Mouse (Mus musculus): Measurements from ENCODE around the gene Aurkb. TPM values are rescaled to one million over a fixed set of nuclear protein-coding genes. Genes with fewer than 3 reads are reported as not detected.
A peak's percentile ranks its signal among the peaks of the same experiment; 100 is the strongest.

Gene Aurkb
- total RNA-seq, 1 experiment, result 71.7 TPM

DNA sequence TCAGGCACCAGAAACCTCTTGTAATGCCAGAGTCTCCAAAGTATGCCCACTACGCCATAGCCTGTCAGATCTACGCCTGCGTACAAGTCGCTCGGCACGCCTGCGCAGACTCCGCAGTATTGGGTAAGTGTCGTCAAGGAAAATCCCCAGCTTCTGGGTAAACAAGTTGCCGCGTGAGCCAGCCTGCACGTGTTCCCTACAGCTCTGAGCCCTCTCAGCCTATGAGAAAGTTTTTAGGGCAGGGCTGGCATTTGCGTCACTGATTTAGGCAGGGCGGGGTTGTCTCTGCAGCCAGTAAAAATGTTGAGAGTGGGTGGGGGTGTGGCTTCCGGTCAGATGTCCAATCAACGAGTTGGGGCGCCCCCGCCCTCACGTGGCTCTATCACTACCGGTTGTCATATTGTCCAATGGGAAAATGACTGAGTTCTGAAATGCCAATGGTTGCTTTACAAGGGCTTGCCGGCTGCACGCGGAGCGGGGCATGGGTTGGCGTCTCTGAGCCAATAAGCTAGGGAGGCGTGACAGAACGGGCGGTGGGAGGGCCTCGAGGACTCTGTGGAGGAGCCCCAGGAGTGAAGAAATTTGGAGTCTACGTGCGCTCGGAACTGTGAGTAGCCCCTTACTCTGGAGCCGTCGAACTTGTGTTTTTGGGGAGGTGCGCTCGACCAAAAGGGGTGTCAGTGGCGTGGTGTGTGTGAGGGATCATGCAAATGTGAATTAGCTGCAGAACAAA lies 49.4 kb downstream of the Aurkb start, which contains the start of gene Per1:
Per1 (plus strand) TSS at position 521 of the 733 bp plus-strand sequence.
- Histone ChIP-seq H3K9me3 (ENCODE audit: control insufficient read depth, insufficient read depth, low read depth, low read length) (no peaks in the 10 kb centered on the region), H3K4me3 (ENCODE audit: insufficient read depth in 1 of 2, low read depth in 1 of 2, low read length in 2 of 2, poor library complexity in 1 of 2, severe bottlenecking in 1 of 2) (peak within 1 kb of the TSS; percentile 73 to 85), H3K9ac (ENCODE audit: insufficient read depth, low read depth, low read length, poor library complexity, severe bottlenecking) (peak within 1 kb of the TSS; percentile 70), H3K27ac (ENCODE audit: insufficient read depth, low read depth, low read length, poor library complexity, severe bottlenecking) (no peak within 1 kb of the TSS), H3K4me1 (ENCODE audit: control insufficient read depth in 2 of 2, insufficient read depth in 2 of 2, low read length in 2 of 2, poor library complexity in 1 of 2) (peaks cover 10 to 23% of the 10 kb centered on the region in 2 experiments; a peak in 3 of 4 replicates), H3K36me3 (ENCODE audit: control insufficient read depth, insufficient read depth, low read length, poor library complexity, severe bottlenecking) (peaks cover 7% of the 10 kb centered on the region; the same call in 1 of the 2 replicates)
- peak; percentile 99 for DNase-seq (ENCODE audit: low read depth, low spot score)
- in situ Hi-C loops (cut with MboI; ENCODE audit: low sequenced_read_pairs in 2 of 2, unreplicated experiment in 2 of 2), result no loop called here
- TF ChIP-seq MAFK (IDR thresholded peaks at IDR 0.05; ENCODE audit: insufficient read depth, low read depth, low read length) (no peak), HCFC1 (IDR thresholded peaks at IDR 0.05; ENCODE audit: borderline replicate concordance, insufficient read depth, low read length) (no peak), CHD2 (IDR thresholded peaks at IDR 0.05; ENCODE audit: low read depth, low read length) (peak; percentile 88)

DNA sequence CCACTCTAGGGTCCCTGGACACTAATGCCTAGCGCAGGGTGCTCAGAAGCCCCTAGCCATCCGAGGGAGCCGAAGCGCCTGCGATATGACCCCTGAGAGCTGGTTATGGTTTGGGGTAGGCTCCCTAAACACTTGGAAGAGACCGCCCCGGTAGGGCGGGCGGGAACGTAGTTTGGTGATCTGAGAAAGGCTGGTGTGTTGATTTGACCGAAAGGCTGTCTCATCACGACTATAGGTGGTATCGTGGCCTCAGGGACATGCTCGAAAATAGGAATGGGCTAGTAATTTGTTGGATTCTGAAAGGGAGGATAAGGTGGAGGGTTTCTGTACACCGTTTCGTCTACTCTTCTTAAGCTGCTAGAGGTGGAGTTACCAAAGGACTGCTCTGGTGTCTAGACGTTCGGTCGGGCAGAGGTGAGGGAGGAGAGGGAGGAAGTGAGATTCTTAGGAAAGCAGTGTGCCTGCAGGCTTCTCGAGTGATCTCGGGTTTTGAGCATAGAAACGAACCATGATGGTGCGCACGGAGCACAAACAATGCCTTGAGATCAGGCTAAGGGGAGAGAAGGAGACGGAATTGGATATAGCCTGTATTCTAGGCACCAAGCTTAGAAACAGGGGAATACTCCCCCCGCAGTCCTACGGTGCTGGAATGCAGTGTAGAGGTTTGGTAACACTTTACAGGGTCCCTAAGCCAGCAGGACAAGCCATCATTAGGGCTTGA lies 50.2 kb downstream of the Aurkb start:
- in situ Hi-C loops (cut with MboI; ENCODE audit: low sequenced_read_pairs in 2 of 2, unreplicated experiment in 2 of 2), result no loop called here
- DNase-seq (ENCODE audit: low read depth, low spot score), result no peak
- no peak for TF ChIP-seq CHD2 (IDR thresholded peaks at IDR 0.05; ENCODE audit: low read depth, low read length)
- TF ChIP-seq ZC3H11A (IDR thresholded peaks at IDR 0.05; ENCODE audit: borderline replicate concordance, low read depth, low read length), result no peak
- no peak for TF ChIP-seq ZNF384 (IDR thresholded peaks at IDR 0.05; ENCODE audit: low read depth, low read length)
- TF ChIP-seq MAFK (IDR thresholded peaks at IDR 0.05; ENCODE audit: insufficient read depth, low read depth, low read length), result no peak
- TF ChIP-seq HCFC1 (IDR thresholded peaks at IDR 0.05; ENCODE audit: borderline replicate concordance, insufficient read depth, low read length), result no peak
- H3K9ac ChIP-seq (ENCODE audit: insufficient read depth, low read depth, low read length, poor library complexity, severe bottlenecking), result peak overlapping the region; percentile 70
- H3K4me3 ChIP-seq (ENCODE audit: insufficient read depth in 1 of 2, low read depth in 1 of 2, low read length in 2 of 2, poor library complexity in 1 of 2, severe bottlenecking in 1 of 2), result peak overlapping the region; percentile 73 to 85
- H3K9me3 ChIP-seq (ENCODE audit: control insufficient read depth, insufficient read depth, low read depth, low read length), result no peaks in the 10 kb centered on the region
- no peak overlapping the region for H3K27ac ChIP-seq (ENCODE audit: insufficient read depth, low read depth, low read length, poor library complexity, severe bottlenecking)
- peaks cover 8% of the 10 kb centered on the region; the same call in 1 of the 2 replicates for H3K36me3 ChIP-seq (ENCODE audit: control insufficient read depth, insufficient read depth, low read length, poor library complexity, severe bottlenecking)
- H3K4me1 ChIP-seq (ENCODE audit: control insufficient read depth in 2 of 2, insufficient read depth in 2 of 2, low read length in 2 of 2, poor library complexity in 1 of 2), result peaks cover 10 to 23% of the 10 kb centered on the region in 2 experiments; a peak in 3 of 4 replicates

DNA sequence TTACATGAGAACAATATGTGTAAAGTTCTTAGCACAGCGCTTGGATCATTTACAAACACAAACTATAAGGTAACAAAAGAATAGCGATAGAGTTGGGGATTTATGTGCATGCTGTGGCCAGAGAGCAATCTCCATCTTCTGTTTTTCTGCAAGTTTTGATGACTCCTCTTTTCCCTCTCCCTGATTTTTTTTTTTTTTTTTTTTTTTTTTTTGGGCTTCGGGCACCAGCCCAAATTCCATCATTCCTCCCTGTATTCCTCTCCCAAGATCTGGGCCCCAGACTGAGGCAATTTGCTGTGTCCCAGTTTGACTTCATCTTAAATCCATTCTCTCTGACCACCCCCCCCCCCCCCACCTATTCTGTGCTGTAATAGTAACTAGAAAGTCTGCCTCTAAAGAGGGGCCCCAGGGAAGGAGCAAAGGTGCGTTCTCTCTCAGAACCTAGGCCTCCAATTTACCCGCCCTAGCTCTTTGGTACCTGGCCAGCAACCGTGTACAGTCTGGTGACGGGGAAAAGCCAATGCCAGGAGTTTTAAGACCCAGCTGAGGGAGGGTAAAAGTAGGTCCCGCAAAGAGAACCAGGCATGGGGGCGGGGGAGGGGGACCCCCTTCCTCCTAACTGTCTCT lies 51.0 kb downstream of the Aurkb start:
- H3K9ac ChIP-seq (ENCODE audit: insufficient read depth, low read depth, low read length, poor library complexity, severe bottlenecking), result peak overlapping the region; percentile 36
- H3K9me3 ChIP-seq (ENCODE audit: control insufficient read depth, insufficient read depth, low read depth, low read length), result no peaks in the 10 kb centered on the region
- in situ Hi-C loops (cut with MboI; ENCODE audit: low sequenced_read_pairs in 2 of 2, unreplicated experiment in 2 of 2), result no loop called here
- H3K36me3 ChIP-seq (ENCODE audit: control insufficient read depth, insufficient read depth, low read length, poor library complexity, severe bottlenecking), result peaks cover 14% of the 10 kb centered on the region; the same call in 1 of the 2 replicates
- no peak for DNase-seq (ENCODE audit: low read depth, low spot score)
- peak overlapping the region; percentile 41 to 85 for H3K4me3 ChIP-seq (ENCODE audit: insufficient read depth in 1 of 2, low read depth in 1 of 2, low read length in 2 of 2, poor library complexity in 1 of 2, severe bottlenecking in 1 of 2)
- H3K27ac ChIP-seq (ENCODE audit: insufficient read depth, low read depth, low read length, poor library complexity, severe bottlenecking), result no peak overlapping the region
- peaks cover 10 to 20% of the 10 kb centered on the region in 2 experiments; a peak in 3 of 4 replicates for H3K4me1 ChIP-seq (ENCODE audit: control insufficient read depth in 2 of 2, insufficient read depth in 2 of 2, low read length in 2 of 2, poor library complexity in 1 of 2)
- TF ChIP-seq ZNF384 (IDR thresholded peaks at IDR 0.05; ENCODE audit: low read depth, low read length), result peak; percentile 70
- no peak for TF ChIP-seq MAFK (IDR thresholded peaks at IDR 0.05; ENCODE audit: insufficient read depth, low read depth, low read length)
- TF ChIP-seq ZC3H11A (IDR thresholded peaks at IDR 0.05; ENCODE audit: borderline replicate concordance, low read depth, low read length), result no peak
- no peak for TF ChIP-seq CHD2 (IDR thresholded peaks at IDR 0.05; ENCODE audit: low read depth, low read length)

DNA sequence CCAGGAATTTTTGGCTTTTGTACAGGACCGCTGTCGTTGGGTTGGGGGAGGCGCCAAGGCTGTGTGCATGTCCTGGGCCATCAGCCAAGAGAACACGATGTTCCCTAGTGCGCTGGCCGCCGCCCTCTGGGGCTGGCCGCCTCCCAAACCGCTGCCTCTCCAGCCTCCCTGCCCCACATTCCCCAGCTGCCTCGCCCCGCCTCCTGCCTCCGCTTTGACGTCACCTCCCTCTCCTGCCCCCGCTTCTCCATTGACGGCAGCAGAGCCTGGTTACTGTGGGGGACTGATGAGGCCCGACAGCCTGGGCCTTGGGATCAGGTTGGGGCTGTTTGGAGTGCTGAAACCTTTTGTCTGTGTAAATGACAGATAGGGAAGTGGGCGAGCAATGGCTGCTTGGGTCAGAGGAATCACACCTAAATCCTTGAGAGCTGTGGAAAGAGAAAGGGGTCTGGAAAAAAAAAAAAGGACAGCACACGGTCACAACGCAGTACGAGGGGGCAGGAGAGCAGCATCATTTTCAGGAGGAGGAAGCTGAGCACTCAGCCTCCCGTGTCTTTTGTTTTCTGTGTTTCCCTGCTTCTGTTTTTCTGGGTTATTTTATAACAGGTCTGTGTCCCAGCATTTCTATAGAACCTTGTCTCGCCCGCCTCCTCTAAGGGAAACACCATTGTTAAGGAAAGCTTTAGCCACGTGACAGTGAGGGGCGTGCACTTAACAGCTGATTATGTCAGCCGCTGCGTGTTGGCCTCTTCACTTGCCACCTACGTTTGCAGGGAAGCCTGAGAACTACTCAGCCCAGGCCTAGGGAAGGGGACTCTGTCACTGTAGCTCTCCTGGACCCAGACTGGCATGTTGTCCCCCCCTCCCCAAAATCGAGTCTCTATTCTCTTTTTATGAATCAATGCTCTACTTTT lies 51.8 kb downstream of the Aurkb start:
- Histone ChIP-seq H3K9me3 (ENCODE audit: control insufficient read depth, insufficient read depth, low read depth, low read length) (no peaks in the 10 kb centered on the region), H3K4me1 (ENCODE audit: control insufficient read depth in 2 of 2, insufficient read depth in 2 of 2, low read length in 2 of 2, poor library complexity in 1 of 2) (peaks cover 10 to 19% of the 10 kb centered on the region in 2 experiments; a peak in 3 of 4 replicates), H3K4me3 (ENCODE audit: insufficient read depth in 1 of 2, low read depth in 1 of 2, low read length in 2 of 2, poor library complexity in 1 of 2, severe bottlenecking in 1 of 2) (peak overlapping the region; percentile 41 to 51), H3K27ac (ENCODE audit: insufficient read depth, low read depth, low read length, poor library complexity, severe bottlenecking) (no peak overlapping the region), H3K36me3 (ENCODE audit: control insufficient read depth, insufficient read depth, low read length, poor library complexity, severe bottlenecking) (peaks cover 20% of the 10 kb centered on the region), H3K9ac (ENCODE audit: insufficient read depth, low read depth, low read length, poor library complexity, severe bottlenecking) (peak overlapping the region; percentile 58)
- in situ Hi-C loops (cut with MboI; ENCODE audit: low sequenced_read_pairs in 2 of 2, unreplicated experiment in 2 of 2), result no loop called here
- DNase-seq (ENCODE audit: low read depth, low spot score), result no peak
- TF ChIP-seq MAFK (IDR thresholded peaks at IDR 0.05; ENCODE audit: insufficient read depth, low read depth, low read length) (no peak), HCFC1 (IDR thresholded peaks at IDR 0.05; ENCODE audit: borderline replicate concordance, insufficient read depth, low read length) (no peak)
